Mouse (Mus musculus) heart, postnatal 0 days (tissue): Measurements from ENCODE around the gene Mitf. TPM values are rescaled to one million over a fixed set of nuclear protein-coding genes. Genes with fewer than 3 reads are reported as not detected.

Experiments used
- ATAC-seq: fragments of 200-750 bp; cut with Nextera tagmentation; 2 replicates; pipeline ENCODE4 v1.8.0; 2017; ENCODE audit warnings: low read depth, moderate number of reproducible peaks, moderate library complexity; ENCODE audit not compliant: insufficient read depth
- DNase-seq: peaks from one replicate; pipeline ENCODE4 v3.0.0-alpha.2; 2016; ENCODE audit warnings: low spot score
- H3K27ac ChIP-seq: fragments of 300-500 bp; sonication (generic); 2 replicates; pipeline ENCODE4 v1.5.1; 2014; ENCODE audit warnings: low read depth, mild to moderate bottlenecking
- H3K27me3 ChIP-seq: fragments of 300-500 bp; sonication (generic); 2 replicates; pipeline ENCODE4 v1.6.1; 2014; ENCODE audit warnings: low read length, mixed read lengths; ENCODE audit not compliant: control insufficient read depth, insufficient read depth
- H3K36me3 ChIP-seq: fragments of 300-500 bp; sonication (generic); replicated peaks from 2 replicates; pipeline ENCODE4 v1.6.1; 2014; ENCODE audit warnings: low read length, mixed read lengths; ENCODE audit not compliant: control insufficient read depth, insufficient read depth
- H3K4me1 ChIP-seq: fragments of 300-500 bp; sonication (generic); 2 replicates; pipeline ENCODE4 v1.6.1; 2014; ENCODE audit warnings: antibody characterized with exemption; ENCODE audit not compliant: control insufficient read depth, insufficient read depth
- H3K4me2 ChIP-seq: fragments of 300-500 bp; sonication (generic); 2 replicates; pipeline ENCODE4 v1.6.1; 2014; ENCODE audit warnings: low read depth, mild to moderate bottlenecking, low read length, moderate library complexity
- H3K4me3 ChIP-seq: fragments of 300-500 bp; sonication (generic); 2 replicates; pipeline ENCODE4 v1.5.1; 2014; ENCODE audit warnings: low read depth, low read length
- H3K9ac ChIP-seq: fragments of 300-500 bp; sonication (generic); replicated peaks from 2 replicates; pipeline ENCODE4 v1.6.1; 2014; ENCODE audit warnings: low read depth, low read length, mixed read lengths
- H3K9me3 ChIP-seq: fragments of 300-500 bp; sonication (generic); replicated peaks from 2 replicates; pipeline ENCODE4 v1.6.1; 2016; ENCODE audit warnings: low read length; ENCODE audit not compliant: control insufficient read depth
- CTCF ChIP-seq: IDR thresholded peaks from 2 replicates; pipeline ENCODE4 v1.5.1; 2016; ENCODE audit warnings: antibody characterized with exemption, control low read depth, low read depth
- EP300 ChIP-seq: IDR thresholded peaks from 2 replicates; pipeline ENCODE4 v1.6.1; 2016; ENCODE audit warnings: antibody characterized with exemption, low read depth
- WGBS: fragments of 180-500 bp; shearing (Covaris S2); extraction: QIAGEN DNeasy Blood & Tissue Kit; methylation state at CpG from one replicate; pipeline ENCODE4 v1.1.7; 2014; 5-methylcytosine and 5-hydroxymethylcytosine counted together
- polyA plus RNA-seq: library from polyadenylated mRNA; unstranded; fragments of >200 nt; fragmentation: Nextera tagmentation; extraction: Ambion mirVana; gene quantifications from 2 replicates; pipeline ENCODE4 v1.2.1, GENCODE M21; 2015
- total RNA-seq: library from RNA; depleted of rRNA; stranded (reverse); fragments of >200 nt; gene quantifications from 2 replicates; pipeline ENCODE4 v1.2.3, GENCODE M21; 2014; ENCODE audit warnings: low replicate concordance

Gene Mitf
- total and polyA plus RNA-seq, 2 experiments from 2014 or later, result 26.2 to 94.1 TPM

GRCm38 (mm10) chr6:97958276-97958675 is 151.4 kb downstream of the Mitf start:
- Histone ChIP-seq H3K27me3 (no peaks in the 10 kb centered on the region), H3K4me1 (peaks cover 16% of the 10 kb centered on the region; the same call in 1 of the 2 replicates), H3K36me3 (no peaks in the 10 kb centered on the region), H3K4me2 (no peak overlapping the region), H3K27ac (no peak overlapping the region), H3K9me3 (no peaks in the 10 kb centered on the region), H3K9ac (no peak overlapping the region), H3K4me3 (no peak overlapping the region)
- DNase-seq, result no peak
- 82% methylated on average over 4 of the region's 4 CpGs for WGBS
- TF ChIP-seq CTCF, result no peak
- no peak for TF ChIP-seq EP300
- no peak for ATAC-seq

GRCm38 (mm10) chr6:97961776-97962175 is 154.9 kb downstream of the Mitf start:
- DNase-seq, result no peak
- ATAC-seq, result no peak
- H3K36me3 ChIP-seq, result no peaks in the 10 kb centered on the region
- no peak overlapping the region for H3K27ac ChIP-seq
- no peak for TF ChIP-seq EP300
- H3K9me3 ChIP-seq, result no peaks in the 10 kb centered on the region
- no peak overlapping the region for H3K9ac ChIP-seq
- H3K4me3 ChIP-seq, result no peak overlapping the region
- no peaks in the 10 kb centered on the region for H3K27me3 ChIP-seq
- H3K4me2 ChIP-seq, result no peak overlapping the region
- peaks cover 7% of the 10 kb centered on the region; the same call in 1 of the 2 replicates for H3K4me1 ChIP-seq
- 48% methylated on average over 2 of the region's 2 CpGs for WGBS

DNA sequence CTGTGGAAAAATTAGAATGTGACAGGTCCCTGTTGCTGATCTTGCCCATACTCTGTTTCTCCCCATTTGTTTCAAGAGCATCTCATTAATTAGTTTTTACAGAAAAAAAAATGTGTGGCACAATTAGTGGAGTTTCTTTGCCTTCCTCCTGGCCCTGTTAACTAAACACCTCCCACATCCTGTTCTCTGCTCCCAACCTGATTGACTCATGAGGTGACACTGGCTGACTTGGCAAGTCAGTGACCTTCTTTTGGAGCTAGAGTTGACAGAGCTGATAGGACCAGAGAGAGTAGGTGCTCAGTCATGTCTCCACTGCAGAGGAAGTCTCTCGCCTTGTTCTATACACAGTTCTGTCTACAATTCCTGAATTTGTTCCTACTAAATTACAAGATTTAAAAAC is 155.5 kb downstream of the Mitf start:
- H3K9me3 ChIP-seq, result no peaks in the 10 kb centered on the region
- H3K36me3 ChIP-seq, result no peaks in the 10 kb centered on the region
- DNase-seq (no peak), ATAC-seq (no peak)
- H3K4me2 ChIP-seq, result no peak overlapping the region
- no peak overlapping the region for H3K4me3 ChIP-seq
- no peak overlapping the region for H3K9ac ChIP-seq
- peaks cover 7% of the 10 kb centered on the region; the same call in 1 of the 2 replicates for H3K4me1 ChIP-seq
- no peaks in the 10 kb centered on the region for H3K27me3 ChIP-seq
- 57% methylated on average over 1 of the region's 1 CpGs for WGBS
- H3K27ac ChIP-seq, result no peak overlapping the region
- no peak for TF ChIP-seq CTCF
- no peak for TF ChIP-seq EP300

GRCm38 (mm10) chr6:97964750-97965149 is 157.9 kb downstream of the Mitf start:
- ATAC-seq (no peak), DNase-seq (no peak)
- H3K27ac ChIP-seq, result no peak overlapping the region
- no peaks in the 10 kb centered on the region for H3K9me3 ChIP-seq
- peaks cover 7% of the 10 kb centered on the region; the same call in 1 of the 2 replicates for H3K4me1 ChIP-seq
- TF ChIP-seq EP300, result no peak
- no peak for TF ChIP-seq CTCF
- H3K4me3 ChIP-seq, result no peak overlapping the region
- no peak overlapping the region for H3K9ac ChIP-seq
- H3K36me3 ChIP-seq, result no peaks in the 10 kb centered on the region
- 74% methylated on average over 3 of the region's 3 CpGs for WGBS
- H3K4me2 ChIP-seq, result no peak overlapping the region
- H3K27me3 ChIP-seq, result no peaks in the 10 kb centered on the region

DNA sequence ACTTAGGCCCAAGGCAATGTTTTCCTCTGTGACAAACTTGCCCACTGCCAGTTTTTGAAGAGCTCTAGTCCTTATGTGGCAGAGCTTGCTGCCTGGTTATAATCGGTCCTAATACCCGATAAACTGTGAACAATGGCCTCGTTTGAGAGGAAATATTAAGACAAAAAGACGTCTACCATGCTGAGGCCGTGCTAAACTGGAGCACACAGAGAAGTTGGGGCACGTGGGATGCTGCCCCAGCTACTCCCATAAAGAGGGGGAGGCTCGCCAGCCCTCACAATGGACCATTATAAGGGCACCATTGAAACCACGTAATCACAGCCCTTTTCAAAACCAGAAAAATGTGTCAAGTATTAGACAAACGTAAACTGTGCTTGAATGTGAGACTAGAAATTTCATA is 174.8 kb downstream of the Mitf start:
- no peak overlapping the region for H3K9ac ChIP-seq
- 77% methylated on average over 9 of the region's 9 CpGs for WGBS
- no peaks in the 10 kb centered on the region for H3K9me3 ChIP-seq
- no peak overlapping the region for H3K4me2 ChIP-seq
- no peaks in the 10 kb centered on the region for H3K36me3 ChIP-seq
- DNase-seq (no peak), ATAC-seq (no peak)
- H3K27ac ChIP-seq, result no peak overlapping the region
- H3K4me1 ChIP-seq, result no peaks in the 10 kb centered on the region
- TF ChIP-seq EP300 (no peak), CTCF (no peak)
- H3K27me3 ChIP-seq, result no peaks in the 10 kb centered on the region
- H3K4me3 ChIP-seq, result no peak overlapping the region

GRCm38 (mm10) chr6:97985658-97986057 is 178.8 kb downstream of the Mitf start:
- no peak overlapping the region for H3K27ac ChIP-seq
- H3K9me3 ChIP-seq, result no peaks in the 10 kb centered on the region
- peaks cover 10% of the 10 kb centered on the region; the same call in 1 of the 2 replicates for H3K4me1 ChIP-seq
- no peak for ATAC-seq
- no peaks in the 10 kb centered on the region for H3K36me3 ChIP-seq
- no peak overlapping the region for H3K4me3 ChIP-seq
- H3K27me3 ChIP-seq, result no peaks in the 10 kb centered on the region
- DNase-seq, result no peak
- 32% methylated on average over 9 of the region's 9 CpGs for WGBS
- no peak overlapping the region for H3K9ac ChIP-seq
- no peak for TF ChIP-seq CTCF
- TF ChIP-seq EP300, result no peak
- no peak overlapping the region for H3K4me2 ChIP-seq
